Mouse (Mus musculus) stomach, postnatal 0 days (tissue): ENCODE data around the gene Ndufa8.

Experiments used
- CTCF ChIP-seq: IDR thresholded peaks from 2 replicates; pipeline ENCODE4 v1.5.1; 2016; ENCODE audit warnings: antibody characterized with exemption, low read depth, mild to moderate bottlenecking, moderate library complexity
- EP300 ChIP-seq: optimal IDR thresholded peaks from 2 replicates; pipeline ENCODE3; 2016; ENCODE audit warnings: antibody characterized with exemption

DNA sequence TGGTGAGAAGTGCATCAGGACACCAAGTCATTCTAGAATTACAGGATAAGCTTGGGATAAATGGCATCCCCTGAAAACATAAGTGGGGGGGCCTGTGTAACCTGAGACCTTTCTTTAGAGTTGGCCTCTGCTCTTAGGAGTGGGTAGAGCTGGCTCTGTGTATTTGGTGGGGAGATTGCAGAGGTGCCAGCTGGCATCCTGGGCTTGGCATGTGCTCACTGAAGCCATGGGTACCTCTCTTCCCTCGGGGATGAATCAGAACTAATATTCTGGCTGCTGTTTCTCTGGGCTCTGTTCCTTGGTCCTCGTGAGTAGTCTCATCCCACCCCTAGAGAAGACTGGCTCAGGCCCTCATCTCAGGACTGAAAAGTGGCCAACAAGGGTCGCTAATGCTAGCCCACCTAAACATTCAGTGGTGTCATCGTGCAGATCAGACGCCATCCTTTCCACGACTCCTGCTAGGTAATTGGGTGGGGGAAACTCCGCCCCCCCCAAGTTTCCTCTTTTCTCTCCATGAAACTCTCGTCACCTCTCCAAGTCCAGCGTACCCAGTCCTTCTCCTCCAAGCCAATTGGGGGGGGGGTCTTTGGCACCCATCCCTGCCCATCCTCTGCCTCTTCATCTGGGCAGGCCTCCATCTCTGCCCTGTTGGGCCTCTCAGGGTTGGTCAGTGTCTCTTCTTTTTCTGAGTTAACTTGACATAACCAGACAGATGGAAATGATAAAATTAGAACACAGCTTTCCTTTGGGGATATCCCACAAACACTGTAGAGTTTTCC lies 33.8 kb upstream of the Ndufa8 start:
- no peak for TF ChIP-seq CTCF
- no peak for TF ChIP-seq EP300
